Mouse (Mus musculus): ENCODE data around the gene Gadd45g. TPM values are rescaled to one million over a fixed set of nuclear protein-coding genes. Genes with fewer than 3 reads are reported as not detected.

Gene Gadd45g
- total RNA-seq, 2 experiments from 2014 or later = 19.9 to 22.3 TPM

GRCm38 (mm10) chr13:51886085-51886484 lies 39.6 kb downstream of the Gadd45g start:
- no peak for DNase-seq

- DNase-seq = no peak
These were observed 40.2 kb downstream of the Gadd45g start for GRCm38 (mm10) chr13:51886723-51887122.

- no peak for DNase-seq
These were observed 41.9 kb downstream of the Gadd45g start for GRCm38 (mm10) chr13:51888426-51888825.

GRCm38 (mm10) chr13:51891825-51892532 lies 45.5 kb downstream of the Gadd45g start:
- DNase-seq = no peak

- no peak for DNase-seq
These were observed 51.1 kb downstream of the Gadd45g start for GRCm38 (mm10) chr13:51897579-51897978.

Other genes starting within 250 kb of the Gadd45g start
- 1 to 10 TPM; 1.2 to 2.9 TPM for gene Cks2, start 201.4 kb upstream of the Gadd45g start, total RNA-seq (2021)
- gene Secisbp2, start 195.0 kb upstream of the Gadd45g start, total RNA-seq (2021) = 10 to 100 TPM; 18.2 to 19.7 TPM
- 100 to 1,000 TPM in 1 of 2 experiments, 10 to 100 TPM in 1; 96.5 to 108 TPM for gene Sema4d, start 52.9 kb upstream of the Gadd45g start, total RNA-seq (2021)